Mouse (Mus musculus): ENCODE results near the gene Sorbs2.

The Sorbs2 gene

GRCm38 (mm10) chr8:45507634-45508321 is at the start of gene Sorbs2:
Sorbs2 (plus strand) TSS chr8:45507788.
- no peak for DNase-seq (ENCODE audit: low read depth in 1 of 2, low spot score in 2 of 2)

GRCm38 (mm10) chr8:45457874-45458273 is 49.7 kb upstream of the Sorbs2 start:
- DNase-seq (ENCODE audit: low read depth in 1 of 2, low spot score in 2 of 2): no peak

GRCm38 (mm10) chr8:45469006-45469405 is 38.6 kb upstream of the Sorbs2 start:
- DNase-seq (ENCODE audit: low read depth in 1 of 2, low spot score in 2 of 2): no peak

GRCm38 (mm10) chr8:45469507-45470178 is 37.9 kb upstream of the Sorbs2 start:
- DNase-seq (ENCODE audit: low read depth in 1 of 2, low spot score in 2 of 2): no peak

- DNase-seq (ENCODE audit: low read depth in 1 of 2, low spot score in 2 of 2): no peak
Measured at GRCm38 (mm10) chr8:45480886-45481285, 26.7 kb upstream of the Sorbs2 start.

GRCm38 (mm10) chr8:45486281-45486680 is 21.3 kb upstream of the Sorbs2 start:
- DNase-seq (ENCODE audit: low read depth in 1 of 2, low spot score in 2 of 2): no peak

GRCm38 (mm10) chr8:45503971-45504370 is 3.6 kb upstream of the Sorbs2 start:
- no peak for DNase-seq (ENCODE audit: low read depth in 1 of 2, low spot score in 2 of 2)

- DNase-seq (ENCODE audit: low read depth in 1 of 2, low spot score in 2 of 2): no peak
Measured at GRCm38 (mm10) chr8:45506376-45506775, 1.2 kb upstream of the Sorbs2 start.

GRCm38 (mm10) chr8:45507277-45507633 is 333 bp upstream of the Sorbs2 start:
- DNase-seq (ENCODE audit: low read depth in 1 of 2, low spot score in 2 of 2): no peak

- DNase-seq (ENCODE audit: low read depth in 1 of 2, low spot score in 2 of 2): no peak
Measured at GRCm38 (mm10) chr8:45508521-45509104, 1.0 kb downstream of the Sorbs2 start.

GRCm38 (mm10) chr8:45512369-45512768 is 4.8 kb downstream of the Sorbs2 start:
- DNase-seq (ENCODE audit: low read depth in 1 of 2, low spot score in 2 of 2): no peak

GRCm38 (mm10) chr8:45521595-45521994 is 14.0 kb downstream of the Sorbs2 start:
- DNase-seq (ENCODE audit: low read depth in 1 of 2, low spot score in 2 of 2): no peak

GRCm38 (mm10) chr8:45527708-45528107 is 20.1 kb downstream of the Sorbs2 start:
- DNase-seq (ENCODE audit: low read depth in 1 of 2, low spot score in 2 of 2): no peak

GRCm38 (mm10) chr8:45528890-45529289 is 21.3 kb downstream of the Sorbs2 start:
- no peak for DNase-seq (ENCODE audit: low read depth in 1 of 2, low spot score in 2 of 2)

- DNase-seq (ENCODE audit: low read depth in 1 of 2, low spot score in 2 of 2): no peak
Measured at GRCm38 (mm10) chr8:45536578-45536977, 29.0 kb downstream of the Sorbs2 start.

- DNase-seq (ENCODE audit: low read depth in 1 of 2, low spot score in 2 of 2): no peak
Measured at GRCm38 (mm10) chr8:45540513-45540912, 32.9 kb downstream of the Sorbs2 start.

GRCm38 (mm10) chr8:45552175-45552574 is 44.6 kb downstream of the Sorbs2 start:
- DNase-seq (ENCODE audit: low read depth in 1 of 2, low spot score in 2 of 2): no peak

GRCm38 (mm10) chr8:45554627-45555026 is 47.0 kb downstream of the Sorbs2 start:
- no peak for DNase-seq (ENCODE audit: low read depth in 1 of 2, low spot score in 2 of 2)

GRCm38 (mm10) chr8:45557936-45558335 is 50.3 kb downstream of the Sorbs2 start:
- no peak for DNase-seq (ENCODE audit: low read depth in 1 of 2, low spot score in 2 of 2)

GRCm38 (mm10) chr8:45558426-45558825 is 50.8 kb downstream of the Sorbs2 start:
- DNase-seq (ENCODE audit: low read depth in 1 of 2, low spot score in 2 of 2): no peak

GRCm38 (mm10) chr8:45559176-45559820 is 51.7 kb downstream of the Sorbs2 start:
- no peak for DNase-seq (ENCODE audit: low read depth in 1 of 2, low spot score in 2 of 2)

- DNase-seq (ENCODE audit: low read depth in 1 of 2, low spot score in 2 of 2): no peak
Measured at GRCm38 (mm10) chr8:45565189-45565588, 57.6 kb downstream of the Sorbs2 start.
